Mouse (Mus musculus) urinary bladder, postnatal 25 days (tissue): Measurements from ENCODE around the gene Gm20817.
"Not testable (repeated sequence)": the region's sequence is repeated elsewhere in the genome, so short reads cannot be mapped to it uniquely, and the experiment has no call there.

ENCODE experiments used
- DNase-seq: peaks from one replicate; pipeline ENCODE4 v3.0.0; 2022; ENCODE audit warnings: low spot score

Gene Gm20817

GRCm38 (mm10) chrY:68832628-68833027, at the start of gene Gm20817:
Gene Gm20817 (minus strand): TSS chrY:68832728.
- not testable (repeated sequence) for DNase-seq
